Mouse (Mus musculus) liver, embryonic 14.5 days (tissue): ENCODE measurements at regions not wholly inside any gene's neighbourhood (a gene's known extent, or its start where the extent isn't known, plus 50 kb on each side); places are given as distances from the start of the nearest gene placed in this dataset.

Experiments
- CTCF ChIP-seq: IDR thresholded peaks from 2 replicates; pipeline ENCODE4 v1.5.1; 2016; ENCODE audit warnings: antibody characterized with exemption, low read depth, control low read depth
- EP300 ChIP-seq: IDR thresholded peaks from 2 replicates; pipeline ENCODE4 v1.6.1; 2016; ENCODE audit warnings: antibody characterized with exemption, low read depth

GRCm38 (mm10) chr2:75010647-75011046 is 185.0 kb downstream of the Mtx2 start:
- no peak for TF ChIP-seq EP300
- TF ChIP-seq CTCF, result no peak
